Mouse (Mus musculus) cerebellum, postnatal 14 days (tissue): Measurements from ENCODE around the gene Gm21976.
A peak's percentile ranks its signal among the peaks of the same experiment; 100 is the strongest.

Experiments
- DNase-seq, 2 experiments: peaks; one replicate each; pipeline ENCODE4 v3.0.0; 2021; ENCODE audit warnings: mixed read lengths in 2 of 2

The Gm21976 gene

DNA sequence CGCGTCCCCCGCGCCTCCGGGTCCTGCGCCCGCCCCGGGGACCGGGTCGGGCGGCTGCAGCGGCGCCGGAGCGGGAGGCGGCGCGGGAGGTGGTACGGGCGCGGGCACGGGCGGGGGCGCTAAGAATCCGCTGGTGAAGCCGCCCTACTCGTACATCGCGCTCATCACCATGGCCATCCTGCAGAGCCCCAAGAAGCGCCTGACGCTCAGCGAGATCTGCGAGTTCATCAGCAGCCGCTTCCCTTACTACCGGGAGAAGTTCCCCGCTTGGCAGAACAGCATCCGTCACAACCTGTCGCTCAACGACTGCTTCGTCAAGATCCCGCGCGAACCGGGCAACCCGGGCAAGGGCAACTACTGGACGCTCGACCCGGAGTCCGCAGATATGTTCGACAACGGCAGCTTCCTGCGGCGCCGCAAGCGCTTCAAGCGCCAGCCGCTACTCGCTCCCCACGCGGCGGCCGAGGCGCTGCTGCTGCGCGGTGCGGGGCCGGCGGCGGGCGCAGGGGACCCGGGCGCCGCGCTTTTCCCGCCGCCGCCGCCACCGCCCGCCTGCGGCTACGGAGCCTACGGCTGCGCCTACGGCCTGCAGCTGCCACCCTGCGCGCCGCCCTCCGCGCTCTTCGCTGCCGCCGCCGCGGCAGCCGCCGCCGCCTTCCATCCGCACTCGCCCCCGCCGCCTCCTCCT is 75.3 kb downstream of the Gm21976 start:
- DNase-seq = peak in 1 of 2 experiments; percentile 42

DNA sequence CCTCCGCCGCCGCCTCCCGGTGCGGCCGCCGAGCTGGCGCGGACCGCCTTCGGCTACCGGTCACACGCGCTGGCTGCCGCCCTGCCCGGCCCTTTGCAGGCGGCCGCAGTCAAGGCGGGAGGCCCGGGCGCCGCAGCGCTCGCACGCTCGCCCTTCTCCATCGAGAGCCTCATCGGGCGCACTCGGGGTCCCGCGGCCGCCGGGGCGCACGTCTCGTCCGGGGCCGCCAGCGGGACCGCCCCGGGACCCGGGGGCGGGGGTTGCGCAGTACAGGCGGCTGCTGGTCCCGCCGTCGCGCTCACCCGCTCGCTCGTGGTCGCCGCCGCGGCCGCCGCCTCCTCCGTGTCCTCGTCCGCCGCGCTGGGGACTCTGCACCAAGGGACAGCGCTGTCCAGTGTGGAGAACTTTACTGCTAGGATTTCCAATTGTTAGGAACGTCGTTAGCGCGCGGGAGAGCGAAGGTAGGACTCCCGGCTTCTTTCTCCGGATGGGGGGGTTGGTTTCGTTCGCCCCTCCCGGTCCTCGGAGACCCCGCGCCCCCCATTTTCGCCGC is 75.9 kb downstream of the Gm21976 start:
- peak in 1 of 2 experiments; percentile 20 for DNase-seq

DNA sequence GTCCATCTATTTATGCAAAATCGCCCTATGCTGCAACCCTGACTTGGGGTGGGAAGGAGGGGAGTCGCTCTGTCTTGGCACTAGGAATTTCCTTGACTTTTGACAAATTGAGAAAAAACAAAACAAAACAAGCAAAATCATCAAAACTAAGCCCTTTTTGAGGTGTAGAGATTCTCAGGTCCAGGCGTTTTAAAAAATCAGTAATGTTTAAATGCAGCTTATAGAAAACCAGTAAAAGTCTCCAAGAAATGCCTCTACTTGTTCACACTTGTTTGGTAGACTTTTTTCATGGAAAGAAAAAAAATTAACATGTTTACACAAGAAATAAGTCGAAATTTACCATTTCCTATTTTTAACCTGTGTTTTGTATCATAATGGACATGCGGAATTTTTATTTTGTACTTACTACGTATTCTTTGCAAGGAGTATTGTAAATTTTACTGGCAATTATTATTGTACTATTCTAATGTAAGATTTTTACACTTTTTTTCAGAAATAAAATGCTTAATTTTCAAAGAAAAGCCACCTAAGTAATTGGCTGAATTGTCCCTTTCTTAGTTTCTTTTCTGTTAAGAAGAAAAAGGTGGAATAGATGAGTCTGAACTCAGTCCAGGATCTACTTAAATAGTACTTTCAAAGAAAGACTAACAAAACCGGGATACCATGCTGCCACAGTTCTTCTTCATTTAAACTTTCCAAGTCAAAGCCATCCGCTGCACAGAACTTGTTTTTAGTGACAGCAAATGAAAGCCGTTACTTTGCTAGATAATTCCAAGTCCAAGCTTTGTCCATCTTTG is 76.7 kb downstream of the Gm21976 start:
- peak in 1 of 2 experiments; percentile 32 for DNase-seq
